Mouse (Mus musculus) ovary, adult 18-20 months (tissue): Measurements from ENCODE around the gene Cux1.
A peak's percentile ranks its signal among the peaks of the same experiment; 100 is the strongest.
"Not testable (repeated sequence)": the region's sequence is repeated elsewhere in the genome, so short reads cannot be mapped to it uniquely, and the experiment has no call there.

Source experiments
- DNase-seq: peaks from one replicate; pipeline ENCODE4 v3.0.0; 2022; ENCODE audit warnings: low spot score, mixed read lengths

Cux1 gene

DNA sequence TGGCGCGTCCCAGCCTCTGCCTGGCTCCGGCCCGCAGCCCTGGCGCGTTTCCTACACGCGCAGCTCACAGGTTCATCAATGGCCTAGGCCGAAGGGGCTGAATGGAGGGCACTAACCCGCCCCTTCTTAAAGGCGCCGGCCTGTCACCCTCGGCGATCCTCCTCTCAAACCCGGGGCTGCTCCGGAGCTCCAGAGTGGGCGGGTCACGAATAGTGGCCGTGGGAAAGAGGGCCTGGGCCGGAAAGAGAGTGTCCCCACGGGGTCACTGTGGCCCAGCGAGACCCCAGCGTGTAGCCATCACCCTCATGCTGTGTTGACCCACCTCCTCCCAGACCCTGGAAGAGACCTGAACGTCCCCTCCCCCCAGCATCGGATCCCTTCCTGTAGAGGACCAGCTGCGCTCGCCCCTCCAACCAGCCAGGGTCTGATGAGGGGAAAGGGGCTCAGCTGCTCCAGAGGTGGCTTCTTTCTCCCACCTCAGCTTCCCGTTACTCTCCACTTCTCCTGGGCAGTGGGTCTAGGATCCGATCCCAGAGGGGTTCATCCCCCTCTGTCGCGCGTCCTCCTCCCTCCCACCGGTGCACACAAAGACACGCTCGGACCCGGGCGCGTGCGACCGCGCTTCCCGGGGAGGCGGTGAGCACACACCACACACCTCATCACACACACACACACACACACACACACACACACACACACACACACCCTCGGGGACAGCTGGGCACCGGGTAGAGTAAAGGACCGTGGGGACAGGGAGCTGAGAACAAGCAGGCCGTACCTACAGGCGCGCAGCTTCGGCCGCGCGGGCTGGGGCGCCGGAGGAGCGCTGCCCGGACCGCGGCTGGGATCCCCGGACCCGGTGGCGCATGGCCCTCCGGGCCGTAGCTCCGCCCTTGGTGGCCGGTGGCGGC, 323.2 kb downstream of the Cux1 start:
- no peak for DNase-seq

DNA sequence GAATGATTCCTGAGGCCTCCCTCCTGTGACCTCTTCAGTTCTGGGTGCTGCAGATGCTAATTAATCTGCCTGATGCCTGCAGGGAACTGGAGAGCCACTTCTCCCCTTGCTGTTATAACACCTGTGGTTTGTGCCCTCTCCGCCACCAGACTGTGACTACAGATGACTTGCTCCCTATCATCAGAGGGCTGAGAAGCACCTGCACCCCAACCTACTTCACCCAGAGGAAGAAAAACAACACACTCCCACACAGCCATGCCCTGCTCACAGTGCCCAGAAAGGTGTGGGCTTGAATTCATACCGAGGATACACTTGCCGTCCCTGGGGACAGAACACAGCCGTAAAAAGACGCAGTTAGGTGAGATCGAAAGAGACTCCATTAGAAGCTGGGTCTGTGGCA, 326.1 kb downstream of the Cux1 start:
- no peak for DNase-seq

DNA sequence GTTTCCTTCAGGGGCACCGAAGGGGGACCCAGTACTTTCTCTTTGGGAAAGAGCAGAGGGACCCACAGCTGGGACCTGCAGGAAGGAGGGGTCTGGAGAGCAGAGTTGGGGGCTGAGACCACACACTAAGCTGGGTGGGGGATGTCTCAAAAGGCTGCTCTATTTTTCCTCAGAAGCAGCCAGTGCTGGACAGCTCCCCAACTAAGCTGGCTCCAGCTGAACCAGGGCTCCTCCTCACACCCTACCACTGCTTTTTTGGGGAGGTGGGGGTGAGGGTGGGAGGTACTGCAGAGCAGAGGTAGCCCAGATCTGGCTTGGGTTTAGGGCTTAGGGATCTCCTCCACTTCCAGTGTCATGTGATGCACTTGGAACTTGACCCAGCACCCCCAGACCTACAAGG, 326.9 kb downstream of the Cux1 start:
- DNase-seq: no peak

DNA sequence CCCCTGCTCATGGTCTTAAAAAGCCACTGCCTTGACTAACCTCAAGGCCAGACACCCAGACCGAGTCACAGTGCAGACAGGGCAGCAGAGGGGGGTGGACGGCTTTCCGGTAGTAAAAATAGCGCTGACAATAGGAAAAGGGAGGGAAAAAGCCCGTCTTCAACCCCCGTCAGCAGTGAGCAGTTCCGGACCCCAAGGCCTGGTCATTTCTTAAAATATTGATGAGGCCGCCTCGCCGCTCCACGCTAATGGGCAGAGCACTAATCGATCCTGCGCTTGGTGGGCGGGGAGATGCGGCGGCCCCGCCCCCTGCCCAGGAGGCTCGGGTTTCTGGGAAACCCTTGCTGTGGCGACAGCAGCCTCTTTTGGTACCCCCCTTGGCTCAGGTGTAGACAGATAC, 329.7 kb downstream of the Cux1 start:
- no peak for DNase-seq

DNA sequence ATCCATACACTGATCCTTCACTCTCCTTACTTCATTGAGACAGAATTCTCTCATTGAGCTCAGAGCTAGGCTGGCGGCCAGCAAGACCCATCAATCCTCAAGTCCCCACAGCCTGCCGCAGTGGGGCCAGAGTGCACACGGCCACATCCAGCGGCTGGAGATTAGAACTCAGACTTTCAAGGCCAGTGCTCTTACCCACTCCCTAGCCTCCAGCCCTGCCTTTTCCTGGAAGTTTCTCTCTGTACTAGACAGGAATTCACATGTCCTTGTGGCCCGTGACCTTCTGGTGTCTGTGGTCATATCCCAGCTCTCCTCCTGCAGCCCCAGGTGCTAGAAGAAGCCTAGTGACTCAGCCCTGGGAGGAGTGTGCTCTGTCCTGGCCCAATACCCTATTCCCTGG, 330.7 kb downstream of the Cux1 start:
- DNase-seq: peak; percentile 44

DNA sequence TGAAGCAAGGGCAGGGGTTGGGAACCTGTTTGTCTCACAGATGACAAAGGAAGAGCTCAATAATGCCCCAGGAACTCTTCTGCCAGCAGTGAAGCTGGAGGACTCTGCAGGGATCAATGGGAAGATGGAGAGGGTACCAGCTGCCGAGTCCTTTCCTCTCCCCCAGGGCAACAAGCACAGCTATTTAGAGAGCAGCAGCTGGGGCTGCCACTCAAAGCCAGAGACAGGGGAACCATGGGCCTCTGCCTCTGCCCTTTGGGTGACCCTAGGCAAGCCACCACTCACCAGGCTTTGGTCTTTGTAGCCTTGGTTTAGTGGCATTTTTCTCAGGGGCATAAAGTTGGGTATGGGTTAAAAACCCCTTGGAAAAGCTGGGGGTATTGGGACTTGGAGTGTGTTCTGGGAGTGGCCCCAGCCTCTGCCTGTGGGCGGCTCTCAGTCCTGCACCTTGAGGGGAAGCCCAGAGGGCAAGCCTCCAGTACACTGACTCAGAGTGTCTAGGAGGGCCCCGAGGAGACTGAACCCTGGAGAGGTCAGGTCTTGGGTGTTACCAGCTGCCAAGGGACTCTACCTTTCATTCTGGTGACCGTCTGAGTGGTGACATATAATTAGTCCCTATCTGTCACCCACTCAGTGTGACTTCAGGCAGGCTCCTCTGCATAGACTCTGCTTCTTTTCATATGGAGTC, 336.8 kb downstream of the Cux1 start:
- no peak for DNase-seq

DNA sequence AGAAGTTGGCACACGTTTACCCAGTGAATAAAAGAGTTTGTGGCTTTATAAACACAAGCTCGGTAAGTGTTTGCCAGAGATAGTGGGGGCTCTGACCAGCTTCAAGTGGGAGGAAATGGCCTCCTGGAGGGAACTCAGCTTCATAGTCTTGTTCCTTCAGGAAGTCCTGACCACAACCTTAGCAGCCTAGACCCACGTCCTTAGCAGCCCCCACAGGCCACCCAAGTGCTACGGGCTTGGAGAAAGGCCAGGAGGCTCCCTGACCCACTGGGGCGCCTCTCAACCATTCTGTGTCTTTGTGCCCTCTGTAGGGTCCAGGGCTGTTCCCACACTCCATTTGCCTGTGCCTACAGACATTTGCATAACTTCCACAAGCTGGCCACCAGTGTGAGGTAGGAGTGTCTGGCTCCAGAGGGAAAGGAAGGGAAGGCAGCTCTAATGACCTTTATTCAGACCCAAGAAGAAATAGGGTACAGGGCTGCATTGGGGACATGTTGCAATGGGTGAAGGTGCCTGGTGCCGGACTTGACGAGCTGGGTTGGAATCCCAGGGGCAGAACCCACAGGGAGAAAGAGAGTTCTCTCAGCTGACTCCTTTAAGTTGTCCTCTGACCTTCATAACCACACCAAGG, 340.9 kb downstream of the Cux1 start:
- DNase-seq: no peak

DNA sequence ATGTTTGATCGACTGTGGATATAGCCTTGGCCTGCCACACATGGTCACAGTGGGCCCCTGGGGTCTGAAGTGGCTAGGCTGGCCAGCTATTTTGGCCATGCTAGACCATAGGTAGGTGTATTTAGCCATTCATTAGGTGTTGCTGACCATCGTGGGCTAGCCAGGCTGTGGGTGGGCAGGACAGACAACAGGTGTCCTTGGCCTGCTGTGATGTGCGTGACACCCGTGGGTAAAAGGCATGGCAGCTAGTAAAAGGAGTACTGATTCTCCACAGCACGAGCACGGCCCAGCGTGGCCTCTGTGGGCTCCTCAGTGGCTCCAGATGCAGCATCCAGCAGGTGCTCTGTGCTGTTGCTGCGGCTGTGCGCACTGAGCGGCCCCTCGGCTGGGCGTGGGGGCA, 348.7 kb downstream of the Cux1 start:
- DNase-seq: no peak

DNA sequence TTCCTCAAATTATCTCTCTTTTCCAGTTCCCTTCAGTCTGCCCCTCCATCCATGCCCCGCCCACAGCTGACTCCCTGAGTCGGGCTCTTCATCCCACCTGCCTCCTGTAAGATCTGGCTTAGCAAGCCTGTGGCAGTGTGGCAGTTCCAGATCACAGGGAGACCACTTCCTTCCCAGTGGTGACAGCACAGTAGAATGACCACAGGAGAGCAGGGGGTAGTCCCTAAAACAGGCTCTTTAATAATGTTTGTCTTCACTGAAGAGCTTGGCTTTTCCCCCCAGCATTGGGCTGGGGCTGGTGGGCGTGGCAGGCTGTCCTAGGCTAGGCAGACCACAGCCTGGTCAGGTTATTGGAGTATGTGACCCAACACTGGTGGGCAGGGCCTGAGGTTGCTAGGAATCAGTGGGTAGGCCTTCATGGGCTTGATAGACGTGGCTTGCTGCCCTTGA, 349.3 kb downstream of the Cux1 start:
- DNase-seq: no peak

DNA sequence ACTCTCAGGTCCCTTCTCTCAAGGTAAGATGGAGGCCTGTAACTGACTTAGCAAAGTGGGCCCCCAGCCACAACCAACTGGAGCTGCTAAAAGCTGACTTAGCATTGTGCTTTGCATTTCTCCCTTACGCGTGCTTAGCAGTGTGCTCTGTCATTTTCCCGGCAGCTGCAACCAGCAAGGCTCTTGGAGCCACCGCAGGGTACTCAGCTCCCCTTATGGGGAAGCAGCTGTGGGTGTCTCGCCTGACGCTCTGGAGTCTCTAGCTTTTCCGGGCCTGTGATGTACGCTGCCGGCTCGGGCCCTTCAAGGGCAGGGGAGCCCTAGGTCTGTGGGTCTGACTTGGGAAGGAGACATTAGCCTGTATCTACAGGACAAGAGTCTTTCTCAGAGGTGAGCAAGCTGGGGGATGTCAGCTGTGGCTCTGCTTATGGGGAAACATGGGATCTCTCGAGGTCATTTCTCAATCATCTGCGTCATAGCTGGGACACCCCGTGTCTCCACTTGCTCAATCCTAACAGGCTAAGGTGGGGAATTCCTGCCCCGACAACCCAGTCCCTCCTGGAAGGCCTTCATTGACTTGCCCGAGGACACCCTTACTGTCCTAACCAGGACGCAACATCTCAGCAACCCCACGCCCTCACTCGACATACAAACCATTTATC, 350.2 kb downstream of the Cux1 start:
- DNase-seq: no peak

DNA sequence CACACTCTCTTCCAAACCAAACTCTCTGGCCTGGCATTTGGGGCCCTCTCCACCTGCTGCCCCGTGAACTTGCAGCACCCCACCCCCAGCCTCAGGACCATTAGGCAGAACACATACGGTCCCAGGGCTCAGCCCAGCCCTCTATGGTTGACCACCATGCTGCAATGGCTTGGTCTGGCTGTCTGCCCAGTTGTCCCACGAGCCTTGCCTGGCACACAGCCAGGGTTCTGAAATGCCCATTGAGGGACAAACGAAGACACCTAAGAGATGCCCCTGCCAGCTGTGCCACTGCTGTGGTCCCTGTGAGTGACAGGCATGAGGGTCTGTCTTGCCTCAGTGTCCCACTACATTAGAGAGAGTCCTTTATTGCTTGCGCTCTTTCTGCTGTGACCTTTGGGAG, 351.3 kb downstream of the Cux1 start:
- no peak for DNase-seq

DNA sequence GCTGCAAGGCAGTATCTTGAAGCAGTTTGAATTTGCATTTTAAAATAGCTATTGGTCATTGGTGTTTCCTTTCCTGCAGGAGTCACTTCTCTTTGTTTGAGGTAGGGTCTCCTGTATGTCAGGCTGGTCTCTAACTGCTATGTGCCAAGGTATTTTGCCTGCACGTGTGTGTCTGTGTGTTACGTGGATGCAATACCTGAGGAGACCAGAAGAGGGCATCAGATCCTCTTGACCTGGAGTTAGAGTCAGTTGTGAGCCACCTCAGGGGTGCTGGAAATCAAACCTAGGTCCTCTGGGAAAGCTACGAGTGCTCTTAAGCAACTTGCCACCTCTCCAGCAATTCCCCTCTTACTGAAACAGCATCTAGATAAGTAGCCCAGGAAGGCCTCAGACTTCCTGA, 352.1 kb downstream of the Cux1 start:
- no peak for DNase-seq

DNA sequence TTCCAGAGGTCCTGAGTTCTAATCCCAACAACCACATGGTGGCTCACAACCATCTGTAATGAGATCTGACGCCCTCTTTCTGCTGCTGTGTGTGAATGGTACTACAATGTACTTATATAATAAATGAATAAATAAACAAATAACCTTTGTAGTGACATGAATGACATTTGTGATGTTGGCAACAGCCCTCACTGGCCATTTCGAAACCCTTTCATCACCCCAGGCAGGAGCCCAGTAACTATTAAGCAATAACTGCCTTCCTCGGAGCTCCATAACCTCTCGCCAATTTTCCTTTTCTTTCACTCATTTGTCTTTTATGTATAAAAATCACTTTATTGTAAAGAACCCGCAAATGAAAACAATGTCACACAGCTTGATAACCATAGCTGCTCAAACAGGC, 353.6 kb downstream of the Cux1 start:
- no peak for DNase-seq

DNA sequence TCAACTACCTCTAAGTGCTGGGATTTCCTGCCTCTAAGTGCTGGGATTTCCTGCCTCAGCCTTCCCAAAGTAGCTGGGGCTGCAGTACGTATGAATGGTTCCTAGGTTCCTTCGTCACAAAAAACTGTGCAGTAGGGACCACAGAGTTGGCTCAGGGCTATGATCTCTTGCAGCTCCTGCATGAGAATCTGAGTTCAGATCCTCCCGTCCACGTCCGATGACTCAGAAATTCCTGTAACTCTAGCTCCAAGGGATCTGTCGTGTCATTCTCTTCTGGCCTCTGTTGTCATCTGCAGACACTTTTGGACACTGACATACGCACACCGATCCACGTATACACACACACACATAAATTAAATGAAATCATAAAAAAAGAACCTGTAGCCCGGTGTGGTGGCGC, 354.6 kb downstream of the Cux1 start:
- no peak for DNase-seq

DNA sequence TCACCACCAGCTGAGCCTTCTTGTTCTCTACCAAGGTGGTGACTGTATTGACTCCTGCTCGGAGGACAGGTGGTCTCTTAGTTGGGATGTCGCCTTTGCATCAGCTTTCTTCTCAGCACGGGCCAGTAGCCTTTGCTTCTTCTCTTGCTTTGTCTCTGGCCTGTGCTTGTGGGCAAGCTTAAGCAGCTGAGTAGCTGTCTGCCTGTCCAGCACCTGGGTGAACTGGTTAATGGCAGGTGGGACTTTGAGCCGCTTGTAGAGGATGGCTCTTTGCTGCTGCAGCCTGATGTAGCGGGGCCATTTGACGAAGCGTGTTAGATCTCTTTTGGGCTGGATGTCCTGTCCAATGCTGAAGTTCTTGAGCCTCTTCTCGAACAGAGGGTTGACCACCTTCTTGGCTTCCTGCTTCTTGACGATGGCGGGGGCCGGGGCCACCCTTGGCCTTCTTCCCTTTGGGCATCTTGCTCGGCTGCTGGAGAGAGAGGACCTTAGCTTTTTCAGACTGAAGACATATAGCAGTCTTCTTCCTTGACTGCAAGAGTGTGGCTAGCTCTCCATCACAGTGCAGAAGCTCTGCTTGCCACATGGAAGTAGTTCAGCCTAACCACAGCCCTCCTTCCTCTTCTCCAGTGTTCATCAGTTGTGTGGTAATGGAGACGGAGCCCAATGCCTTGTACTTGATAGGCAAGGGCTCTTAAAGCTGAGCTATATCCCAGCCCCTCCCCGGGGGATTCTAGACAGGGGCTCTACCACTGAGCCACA, 355.8 kb downstream of the Cux1 start:
- DNase-seq: not testable (repeated sequence)

DNA sequence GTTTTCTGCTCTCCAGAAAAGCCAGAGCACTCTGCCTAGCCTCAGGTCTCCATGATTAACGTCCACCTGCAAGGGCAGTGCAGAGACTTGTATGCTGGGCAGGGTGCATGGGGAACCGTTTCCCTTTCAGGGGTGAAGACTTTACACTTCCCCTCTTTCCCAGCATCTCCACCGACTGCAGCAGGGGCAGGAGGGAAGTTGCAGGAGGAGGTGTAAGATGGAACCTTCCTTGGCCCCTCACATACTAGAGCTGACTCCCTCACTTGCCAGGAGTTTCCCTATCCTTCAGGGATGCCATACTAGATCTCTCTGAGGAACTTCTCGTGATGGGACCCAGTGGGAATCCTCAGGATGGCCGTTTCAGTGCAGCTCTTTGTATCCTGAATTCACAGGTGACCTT, 356.7 kb downstream of the Cux1 start:
- DNase-seq: no peak

DNA sequence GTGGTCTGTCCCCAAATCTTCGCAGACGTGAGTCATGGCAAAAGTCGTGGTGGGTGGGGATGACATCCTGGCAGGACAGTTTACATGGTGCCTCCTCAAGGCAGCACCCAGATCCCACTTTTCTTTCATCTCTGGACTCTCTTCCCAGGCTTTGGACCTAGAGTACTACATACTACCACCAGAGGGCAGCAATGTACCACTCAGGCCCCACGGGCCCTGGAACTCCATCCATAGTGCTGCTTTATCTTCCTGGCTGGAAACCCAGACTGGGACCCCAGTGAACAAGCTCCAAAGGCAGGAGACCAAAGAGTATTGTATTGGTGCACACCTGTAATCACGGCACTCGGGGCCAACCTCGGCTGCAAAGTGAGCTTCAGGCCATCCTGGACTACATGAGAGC, 365.5 kb downstream of the Cux1 start:
- DNase-seq: no peak

DNA sequence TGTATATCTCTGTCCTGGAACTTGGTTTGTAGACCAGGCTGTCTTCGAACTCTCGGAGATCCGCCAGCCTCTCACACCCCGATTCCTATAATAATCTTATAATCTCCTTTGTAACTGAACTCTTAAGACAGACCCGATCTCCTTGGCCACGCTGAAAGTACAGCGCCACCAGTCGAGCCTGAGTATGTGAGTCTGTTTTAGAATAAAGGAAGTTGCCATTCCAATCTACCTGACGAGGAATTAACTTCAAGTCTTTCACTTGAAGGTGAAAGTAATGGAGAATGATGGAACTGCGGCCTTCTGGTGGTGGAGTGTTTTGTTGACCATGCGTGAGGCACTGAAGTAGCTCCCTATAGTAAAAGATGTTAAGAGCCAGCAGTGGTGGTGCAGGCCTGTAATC, 367.8 kb downstream of the Cux1 start:
- DNase-seq: no peak

DNA sequence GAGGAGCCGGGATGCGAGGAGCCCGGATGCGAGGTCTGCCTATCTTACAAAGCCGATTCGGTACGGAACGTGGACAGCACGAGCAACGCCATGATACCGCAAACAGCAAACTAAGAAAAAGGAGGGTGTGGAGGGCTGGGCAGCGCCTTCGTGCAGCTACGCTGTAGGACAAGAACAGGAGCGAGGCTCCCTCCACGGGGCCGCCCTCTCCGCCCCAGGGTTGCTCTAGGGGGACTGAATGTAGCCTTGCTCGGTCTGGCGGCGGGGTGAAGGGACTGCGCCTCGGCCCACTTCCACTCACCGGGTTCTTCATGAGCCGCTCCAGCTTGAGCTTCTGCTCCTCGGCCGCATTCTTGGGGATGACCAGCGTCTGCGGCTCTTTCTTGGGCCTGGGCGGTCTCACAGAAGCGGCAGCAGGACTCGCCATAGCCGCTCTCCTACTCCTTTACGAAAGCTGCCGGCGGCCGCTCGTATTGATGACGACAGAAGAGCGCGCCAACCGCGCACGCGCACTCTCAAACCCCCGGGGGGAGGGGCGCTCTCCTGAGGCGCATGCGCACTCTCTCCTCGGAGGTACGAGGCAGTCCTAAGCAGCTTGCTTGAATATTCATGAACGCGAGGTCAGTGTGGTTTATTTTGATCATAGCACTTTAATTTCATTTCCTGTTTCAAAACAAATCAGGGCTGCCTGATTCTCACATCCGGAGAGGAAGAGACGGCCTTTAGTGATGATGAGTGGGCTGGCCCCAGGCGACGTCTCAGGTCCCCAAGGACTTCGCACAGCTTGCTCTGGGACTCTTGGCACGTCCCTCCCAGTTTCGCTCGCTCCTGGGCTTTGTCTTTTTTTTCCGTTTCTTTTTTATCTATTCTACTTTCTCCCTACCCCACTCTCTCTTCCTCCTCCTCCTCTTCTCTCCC, 368.6 kb downstream of the Cux1 start, which contains the start of gene Prkrip1:
TSS of gene Prkrip1 (minus strand) at position 490 of the 918 bp plus-strand sequence.
- peak; percentile 87 for DNase-seq
